Mouse (Mus musculus) retina, embryonic 14.5 days (tissue): ENCODE results near the gene Ccnb1ip1.

Source experiments
- DNase-seq: peaks from one replicate; pipeline ENCODE4 v3.0.0-alpha.2; 2015; ENCODE audit warnings: low spot score

The Ccnb1ip1 gene

DNA sequence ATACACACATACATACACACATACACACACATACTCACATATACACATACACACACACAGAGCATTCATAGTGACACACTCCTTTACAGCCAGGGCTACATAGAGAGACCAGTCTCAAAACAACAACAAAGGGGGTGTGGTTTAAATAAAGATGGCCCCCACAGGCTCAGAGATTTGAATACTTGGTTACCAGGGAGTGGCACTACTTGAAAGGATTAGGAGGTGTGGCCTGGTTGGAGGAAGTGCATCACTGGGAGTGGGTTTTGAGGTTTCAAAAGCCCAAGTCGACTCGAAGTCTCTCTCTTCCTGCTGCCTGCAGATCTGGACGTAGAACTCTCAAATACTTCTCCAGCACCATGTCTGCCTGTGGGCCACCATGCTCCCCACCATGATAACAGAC, 25.4 kb downstream of the Ccnb1ip1 start:
- no peak for DNase-seq

DNA sequence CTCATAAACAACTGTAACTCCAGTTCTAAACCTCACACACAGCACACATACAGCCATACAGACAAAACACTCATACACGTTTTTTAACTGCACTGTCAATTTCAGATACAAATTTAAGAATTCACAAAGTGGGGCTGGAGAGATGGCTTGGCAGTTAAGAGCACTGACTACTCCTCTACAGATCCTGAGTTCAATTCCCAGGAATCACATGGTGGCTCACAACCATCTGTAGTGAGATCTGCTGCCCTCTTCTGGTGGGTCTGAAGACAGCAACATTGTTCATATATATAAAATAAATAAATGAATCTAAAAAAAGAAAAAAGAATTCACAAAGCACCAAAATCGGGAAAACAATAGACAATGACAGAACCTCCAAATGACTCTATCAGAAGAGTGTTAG, 36.2 kb downstream of the Ccnb1ip1 start:
- DNase-seq: peak; percentile 15

DNA sequence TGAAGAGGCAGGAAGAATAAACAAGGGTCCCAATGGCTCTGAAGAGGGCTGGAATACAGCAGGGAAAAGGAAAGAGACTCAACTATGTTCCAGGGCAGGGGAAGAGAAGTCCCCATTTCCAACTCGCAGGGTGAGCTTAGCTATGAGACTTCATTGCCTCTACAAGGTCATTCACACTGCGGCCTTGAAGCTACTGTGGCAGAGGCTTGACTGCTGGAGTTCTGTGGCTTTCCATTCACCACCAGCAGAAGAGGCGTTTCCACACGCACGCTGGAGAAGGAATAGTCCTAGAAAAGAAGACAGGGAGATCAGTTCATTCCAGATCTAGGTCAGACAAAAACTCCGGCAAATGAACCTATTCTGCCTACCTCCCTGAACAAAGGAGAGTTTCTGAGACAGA, 41.8 kb downstream of the Ccnb1ip1 start:
- DNase-seq: no peak

DNA sequence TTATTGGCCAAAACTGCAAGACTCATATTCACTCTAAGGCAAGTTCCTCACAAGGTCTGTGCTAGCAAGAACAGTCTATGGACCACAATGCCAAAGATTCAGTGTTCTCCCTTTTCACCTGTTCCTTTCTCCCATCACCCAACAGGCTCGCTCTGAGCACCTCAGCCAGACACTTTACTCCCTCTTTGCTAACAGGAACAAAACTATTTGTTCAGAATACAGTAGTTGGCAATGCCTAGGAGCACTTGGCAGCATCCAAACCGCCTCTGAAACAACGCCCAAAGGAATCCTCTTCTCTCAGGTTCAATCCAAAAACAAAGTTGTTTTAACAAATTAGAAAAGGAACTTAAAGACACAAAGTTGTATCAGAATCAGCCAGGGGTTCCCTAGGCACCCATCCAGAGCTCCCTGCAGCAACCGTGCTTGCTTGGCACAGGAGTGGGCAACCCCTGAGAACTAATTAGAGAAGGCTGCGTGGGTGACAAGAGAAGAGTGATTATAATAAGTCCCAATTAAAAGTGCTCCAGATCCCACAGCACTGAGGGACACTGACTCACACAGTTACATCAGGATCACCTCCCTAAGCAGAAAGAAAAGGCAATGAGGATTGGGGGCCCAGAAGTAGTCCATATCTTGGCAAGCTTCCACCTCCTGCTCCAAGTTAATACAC, 49.0 kb downstream of the Ccnb1ip1 start:
- no peak for DNase-seq

DNA sequence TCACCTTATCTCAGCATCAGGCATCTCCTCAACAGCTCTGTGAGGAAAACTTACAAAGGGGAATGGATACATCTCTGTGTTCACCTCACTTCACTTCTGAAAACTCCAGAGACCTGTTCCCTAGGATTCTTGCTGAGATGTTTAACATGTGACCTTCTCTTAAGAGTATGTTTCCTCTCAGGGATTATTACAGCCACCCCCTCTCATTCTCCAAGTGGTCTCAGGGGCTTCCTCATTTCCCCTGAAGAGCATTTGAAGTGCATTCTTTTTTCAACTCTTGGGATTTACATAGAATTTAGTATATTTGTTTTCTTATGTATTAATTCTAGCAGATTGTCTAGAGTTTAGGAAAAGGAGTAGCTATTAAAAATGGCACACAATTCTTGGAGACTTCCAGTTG, 62.5 kb downstream of the Ccnb1ip1 start, which contains the start of gene Olfr749:
Gene Olfr749, minus strand, starts transcription at position 101 of the 400 bp plus-strand sequence.
- DNase-seq: no peak

DNA sequence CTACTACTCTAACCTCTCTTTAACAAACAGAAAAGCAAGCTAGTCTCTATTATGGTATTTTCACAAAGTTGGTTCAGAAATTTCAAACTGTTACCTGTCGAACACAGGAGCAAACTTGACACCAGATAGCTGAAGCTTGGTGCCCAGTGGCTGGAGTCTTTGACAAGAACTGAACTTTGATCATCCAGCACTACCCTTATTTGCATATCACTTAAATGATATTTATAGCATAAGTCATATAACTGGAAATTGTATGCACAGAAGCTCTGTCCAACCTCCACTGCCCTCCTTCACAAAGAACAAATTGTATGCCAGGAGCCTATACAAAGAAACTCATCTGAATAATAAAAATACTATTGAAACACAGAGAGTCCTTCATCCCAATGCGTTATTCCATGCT, 65.9 kb downstream of the Ccnb1ip1 start:
- DNase-seq: no peak

DNA sequence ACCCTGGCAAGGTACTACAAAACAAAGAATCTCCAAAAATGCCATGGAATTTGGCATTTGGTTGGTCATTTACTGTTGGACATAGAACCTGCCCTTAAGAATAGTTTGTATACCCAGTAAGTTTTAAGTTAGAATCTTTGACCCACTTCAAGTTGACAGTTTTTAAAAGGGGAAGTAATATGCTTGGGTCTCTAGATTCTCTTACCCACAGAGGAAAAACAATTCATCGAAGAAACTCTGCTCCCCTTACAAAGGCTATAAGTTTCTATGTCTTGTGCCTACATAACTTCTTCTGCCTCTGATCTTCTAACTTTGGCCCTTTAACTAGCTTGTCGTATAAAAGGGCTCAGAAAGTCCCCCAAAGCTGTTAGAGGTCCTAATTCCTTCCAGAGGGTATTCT, 67.2 kb downstream of the Ccnb1ip1 start:
- no peak for DNase-seq
